Mouse (Mus musculus) lung, postnatal 36 days (tissue): Measurements from ENCODE around the gene Irs2.

ENCODE experiments used
- DNase-seq: peaks from one replicate; pipeline ENCODE4 v3.0.0; 2022; ENCODE audit warnings: mixed read lengths

Gene Irs2

DNA sequence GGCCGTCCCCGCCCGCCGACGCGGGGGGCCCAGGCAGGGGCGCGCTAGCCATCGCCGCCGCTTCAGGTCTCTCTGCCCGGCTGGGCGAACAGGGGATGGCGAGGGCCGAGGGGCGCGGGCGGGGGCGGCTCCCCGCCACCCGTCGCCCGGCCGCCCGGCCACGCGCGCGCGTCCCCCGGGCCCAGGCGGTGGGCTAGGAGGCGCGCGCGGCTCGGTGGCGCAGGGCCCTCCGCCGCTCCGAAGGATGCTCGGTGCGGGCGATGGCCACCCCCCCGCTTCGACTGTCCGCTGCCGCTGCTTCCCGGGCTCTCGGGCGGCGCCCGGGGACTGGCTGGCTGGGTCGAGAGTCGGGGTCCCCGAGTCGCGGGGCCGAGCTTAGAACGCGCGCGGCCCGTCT lies at the start of gene Irs2:
Gene Irs2 (minus strand): TSS at position 80 of the 397 bp plus-strand sequence.
- no peak for DNase-seq

DNA sequence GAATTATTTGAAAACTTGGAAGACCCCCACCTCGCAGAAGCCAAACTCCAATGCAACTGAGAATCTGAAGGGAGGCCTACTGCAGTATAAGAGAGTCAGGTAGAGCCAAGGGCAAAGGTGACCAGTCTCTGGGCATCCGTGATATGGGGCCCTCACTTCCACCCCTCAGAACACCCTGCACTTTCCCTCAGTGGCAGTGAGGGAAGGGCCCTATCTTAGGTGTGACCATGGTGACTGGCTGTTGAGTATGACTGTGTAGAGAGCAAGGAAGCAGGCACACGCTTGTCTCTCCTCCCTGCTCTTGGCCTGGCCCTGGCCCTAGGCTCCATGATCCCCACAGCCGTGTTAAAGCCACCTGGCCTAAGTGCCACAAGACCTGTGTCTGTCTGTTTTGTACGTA lies 48.4 kb upstream of the Irs2 start:
- DNase-seq: no peak

DNA sequence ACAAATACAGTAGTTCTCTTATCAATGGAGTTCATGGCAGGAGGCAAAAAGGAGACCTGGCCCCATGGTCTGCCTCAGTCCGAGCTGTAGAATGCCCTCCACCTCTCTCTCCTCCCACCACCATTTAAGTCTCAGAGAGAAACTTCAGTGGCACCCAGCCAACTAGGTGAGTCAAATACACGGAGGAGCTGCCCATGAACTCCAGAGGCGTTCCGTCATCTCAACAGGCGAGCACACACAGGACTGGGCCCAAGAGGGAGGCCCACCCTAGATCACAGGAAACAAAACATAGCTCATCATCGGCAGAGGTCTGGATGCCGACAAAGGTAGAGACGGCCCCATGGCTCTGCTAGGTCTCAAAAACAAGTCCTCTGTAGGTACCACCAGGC lies 47.9 kb upstream of the Irs2 start:
- no peak for DNase-seq

DNA sequence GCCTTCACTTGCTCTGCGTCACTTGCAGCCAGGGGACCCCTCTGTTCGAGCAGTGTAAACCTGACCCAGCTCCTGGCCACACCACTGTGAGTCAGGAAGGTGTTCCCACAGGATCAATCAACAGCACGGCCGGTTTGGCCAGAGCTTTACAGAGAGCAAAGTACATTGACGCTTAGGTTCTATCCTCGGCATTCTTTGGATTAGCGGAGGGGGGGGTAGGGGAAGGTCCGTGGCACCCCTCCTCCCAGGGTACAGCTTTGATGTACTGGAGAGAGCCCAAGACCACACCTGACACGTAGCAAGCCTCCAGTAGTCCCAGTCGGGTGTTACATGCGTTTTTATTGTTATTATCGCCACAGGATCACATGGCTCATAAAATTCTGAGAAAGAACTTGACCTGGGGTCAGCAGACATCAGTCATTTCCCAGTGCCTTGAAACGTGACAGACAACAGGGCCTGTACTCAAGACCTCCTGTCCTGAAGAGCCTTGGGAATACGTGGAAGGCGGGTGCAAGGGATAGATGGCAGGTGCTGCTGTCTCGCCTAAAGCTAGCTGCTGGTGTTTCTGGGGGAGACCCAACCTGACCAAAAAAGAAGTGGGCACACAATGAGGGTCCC lies 47.4 kb upstream of the Irs2 start:
- DNase-seq: no peak

DNA sequence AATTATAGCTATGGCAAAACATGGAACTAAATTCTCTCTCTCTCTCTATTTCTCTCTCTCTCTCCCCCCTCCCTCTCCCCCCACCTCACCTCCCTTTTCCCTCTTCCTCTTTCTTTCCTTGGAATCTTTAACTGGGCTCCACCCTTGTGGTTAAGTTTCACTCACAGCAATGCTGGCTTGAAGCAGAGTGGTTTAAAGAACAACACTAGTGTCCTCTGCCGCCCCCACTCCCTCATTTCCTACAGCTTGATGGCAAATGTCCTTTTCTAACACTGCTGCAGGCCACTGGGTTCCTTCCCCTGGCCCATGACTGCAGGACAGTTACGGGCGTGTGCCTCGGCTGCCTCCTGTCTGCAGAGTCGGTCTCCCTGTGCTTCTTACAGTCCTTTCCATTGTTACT lies 41.6 kb upstream of the Irs2 start:
- peak; percentile 35 for DNase-seq

DNA sequence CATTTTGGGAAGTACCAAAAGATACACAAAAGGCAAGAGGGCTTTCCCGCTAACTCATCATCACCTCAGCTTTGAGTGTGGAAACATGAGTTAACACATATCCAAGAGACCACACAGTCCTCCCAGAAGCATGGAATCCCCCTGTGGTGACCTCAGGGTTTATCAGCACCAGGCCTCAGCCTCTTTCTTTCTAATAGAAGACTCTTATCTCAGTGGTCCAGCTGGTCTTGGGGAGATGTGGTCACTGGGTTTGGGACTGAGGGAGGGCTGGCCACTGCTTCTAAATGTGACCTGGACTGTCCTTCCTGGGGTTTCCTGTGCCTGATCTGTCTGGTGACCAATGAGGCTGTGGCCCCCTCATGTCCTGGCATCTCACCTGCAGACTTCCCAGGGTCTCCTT lies 39.6 kb upstream of the Irs2 start:
- DNase-seq: no peak

DNA sequence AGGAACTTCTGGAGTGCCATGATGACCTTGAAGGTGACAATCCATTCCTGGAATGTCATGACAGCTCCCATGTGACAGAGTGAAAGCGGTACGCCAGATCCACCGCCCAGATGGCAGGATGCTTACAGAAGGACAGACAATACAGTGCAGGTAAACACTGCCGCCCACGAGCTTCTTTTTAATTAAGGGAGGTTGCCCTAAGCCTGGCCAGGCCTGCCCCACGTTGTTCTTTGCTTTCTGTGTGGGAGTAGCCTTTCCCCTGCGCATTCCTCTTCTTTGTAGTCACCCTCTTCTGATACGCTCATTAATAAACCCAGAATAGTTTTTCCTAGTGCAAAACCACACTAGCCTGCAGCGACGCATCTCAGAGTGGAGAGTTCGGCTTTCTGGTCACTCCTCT lies 36.4 kb upstream of the Irs2 start:
- DNase-seq: no peak

DNA sequence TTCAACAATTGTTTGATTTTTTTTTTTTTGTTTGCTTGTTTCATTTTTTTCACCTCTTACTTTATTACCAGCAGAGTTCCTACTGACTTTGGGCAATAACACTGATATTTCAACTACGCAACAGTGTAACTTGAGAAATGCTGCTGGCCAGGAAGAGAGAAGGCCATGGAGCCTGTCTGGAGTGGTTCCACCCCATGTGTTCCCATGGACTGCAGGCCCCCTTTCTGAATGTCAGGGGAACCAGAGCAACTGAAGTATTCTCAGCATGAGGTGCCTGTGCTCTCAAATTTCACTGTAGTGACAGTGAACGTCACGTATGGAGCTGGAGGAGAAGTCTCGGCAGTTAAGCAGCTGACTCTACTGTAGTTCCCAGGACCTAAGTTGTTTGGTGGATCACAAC lies 35.3 kb upstream of the Irs2 start:
- peak; percentile 26 for DNase-seq

DNA sequence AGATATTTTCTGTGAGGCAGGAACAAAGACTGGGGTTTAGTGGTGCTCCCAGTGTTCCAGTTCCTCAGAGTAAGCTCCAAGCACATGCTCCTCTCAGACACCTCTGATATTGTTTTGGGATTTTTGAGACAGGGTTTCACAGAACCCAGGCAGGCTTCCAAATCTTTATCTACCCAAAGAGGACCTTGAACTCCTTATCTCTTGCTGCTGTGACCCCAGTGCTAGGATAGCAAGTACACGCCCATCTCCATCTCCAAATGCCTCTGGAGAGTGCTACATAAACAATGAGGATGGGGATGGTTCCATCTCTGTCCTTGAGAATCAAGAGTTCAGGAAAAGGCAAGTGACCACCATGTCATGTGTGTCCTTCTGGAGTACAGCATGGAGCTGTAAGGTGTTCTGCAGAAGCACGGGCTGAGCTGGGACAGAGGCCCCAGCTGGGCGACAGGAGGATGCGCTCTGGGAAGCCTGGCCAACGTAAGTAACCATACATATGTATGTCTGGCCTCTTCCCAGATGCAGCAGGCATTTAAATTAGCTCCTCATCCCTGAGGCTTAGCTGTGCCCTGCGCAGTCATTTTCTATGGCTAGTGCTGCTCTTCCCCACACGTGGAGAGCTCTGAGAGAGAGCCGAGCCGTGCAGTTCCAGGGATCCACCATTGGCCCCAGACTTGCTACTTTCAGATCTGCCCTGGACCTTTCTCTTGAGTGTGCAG lies 34.8 kb upstream of the Irs2 start:
- DNase-seq: no peak

DNA sequence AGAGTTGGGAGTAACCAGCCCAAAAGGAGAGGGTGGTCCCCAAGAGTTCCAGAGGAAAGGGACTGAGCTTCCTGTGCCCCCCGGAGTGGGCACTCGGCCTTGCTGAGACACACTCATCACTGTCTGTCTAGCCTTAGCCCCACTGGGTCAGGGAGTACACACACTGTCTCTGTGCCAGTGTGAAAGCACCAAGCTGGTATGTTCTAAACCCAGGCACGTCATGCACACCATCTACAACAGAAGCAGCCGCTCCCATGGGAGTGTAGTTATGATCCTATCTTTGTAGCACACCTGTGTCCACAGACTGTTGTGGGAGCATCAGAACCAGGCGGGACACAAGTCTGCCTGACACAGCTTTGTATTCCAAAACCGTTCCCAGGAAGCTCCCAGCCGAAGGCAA lies 31.8 kb upstream of the Irs2 start:
- no peak for DNase-seq

DNA sequence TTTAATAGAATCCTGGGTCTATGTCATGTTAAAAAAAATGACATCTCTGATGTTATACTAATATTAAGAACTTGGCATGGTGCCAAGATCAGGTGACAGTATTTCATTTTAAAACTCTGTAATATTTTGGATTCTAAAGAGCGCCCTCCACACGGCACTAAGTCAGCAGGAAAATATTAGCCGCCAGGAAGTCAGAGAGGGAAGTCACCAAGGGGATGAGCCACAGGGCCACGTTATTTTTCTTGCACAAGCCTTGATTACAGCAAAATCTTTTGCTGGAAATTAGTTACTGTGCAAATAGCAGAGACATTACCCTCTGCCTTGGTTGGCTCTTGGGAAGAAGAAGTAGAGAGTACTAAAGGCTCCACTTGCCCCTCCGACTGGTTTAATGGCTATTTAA lies 30.5 kb upstream of the Irs2 start:
- DNase-seq: peak; percentile 40

DNA sequence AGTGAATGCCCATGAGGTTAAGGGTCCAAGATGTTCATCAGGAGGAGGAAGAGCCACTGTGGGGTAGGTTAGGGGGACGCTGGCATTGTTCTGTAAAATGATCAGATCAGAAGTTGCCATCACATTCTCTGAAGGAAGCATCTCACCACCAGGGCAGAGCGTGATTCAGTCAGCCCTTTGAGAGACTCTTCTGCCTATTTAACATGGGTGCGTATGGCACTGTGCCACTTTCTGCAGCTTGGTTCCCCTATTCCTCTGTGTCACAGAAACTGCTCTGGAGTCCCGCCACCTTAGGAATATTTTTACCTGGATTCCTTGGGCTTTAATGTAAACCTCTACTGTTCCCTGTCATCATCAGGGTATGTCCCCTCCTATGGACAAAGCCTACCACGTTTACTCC lies 30.1 kb upstream of the Irs2 start:
- no peak for DNase-seq

DNA sequence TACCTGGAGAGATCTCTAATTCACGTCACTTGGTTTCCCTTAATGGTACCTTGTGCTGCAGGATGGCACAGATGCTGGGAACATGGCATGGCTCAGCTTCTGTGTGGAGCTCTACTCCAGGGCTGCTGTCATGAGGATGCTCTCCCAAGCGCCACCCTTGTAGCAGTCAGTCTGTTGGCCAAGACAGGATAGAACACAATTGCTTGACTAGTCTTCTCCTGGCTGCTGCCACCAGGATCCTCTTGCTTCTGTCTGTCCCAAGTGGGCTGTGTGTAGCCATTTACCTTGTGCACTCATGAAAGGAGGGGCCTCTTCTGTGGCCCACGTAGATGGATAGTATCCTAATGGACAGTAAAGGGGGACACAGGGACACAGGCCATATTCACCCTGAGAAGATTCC lies 28.5 kb upstream of the Irs2 start:
- no peak for DNase-seq

DNA sequence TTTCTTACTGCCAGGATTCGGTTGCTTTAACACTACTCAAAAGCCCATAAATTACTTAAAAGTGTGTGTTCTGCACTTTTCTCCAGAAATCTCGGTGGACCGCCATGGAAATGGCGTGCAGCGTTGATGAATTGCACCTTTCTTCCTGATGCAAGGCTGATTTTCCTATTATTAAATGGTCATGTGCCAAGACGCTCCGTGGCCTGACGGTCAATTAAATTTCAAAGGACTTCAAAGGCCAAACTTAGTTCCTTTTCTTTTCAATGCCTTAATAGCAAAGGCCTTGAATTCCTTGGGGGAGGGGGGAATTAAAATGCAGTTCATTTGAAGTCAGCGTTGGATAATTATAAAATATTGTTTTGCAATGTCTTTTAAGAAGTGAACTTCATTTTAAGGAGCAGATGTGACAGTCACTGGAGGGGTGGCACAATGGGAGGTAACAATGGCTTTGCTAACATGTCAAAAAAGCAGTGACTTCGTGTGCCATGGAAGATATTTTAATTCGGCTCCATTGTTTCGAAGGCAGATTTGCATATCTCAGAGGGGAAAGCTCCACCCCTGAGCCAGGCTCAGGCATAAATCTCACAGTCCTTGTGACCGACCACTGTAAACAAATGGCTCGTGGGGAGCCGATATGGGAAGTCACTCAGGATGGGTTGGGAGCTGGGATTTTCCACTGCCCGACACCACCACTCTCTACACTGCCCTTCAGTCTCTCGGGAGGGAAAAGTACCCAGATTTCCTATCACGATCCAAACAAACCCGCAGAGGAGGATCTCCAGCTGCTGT lies 27.6 kb upstream of the Irs2 start:
- DNase-seq: no peak

DNA sequence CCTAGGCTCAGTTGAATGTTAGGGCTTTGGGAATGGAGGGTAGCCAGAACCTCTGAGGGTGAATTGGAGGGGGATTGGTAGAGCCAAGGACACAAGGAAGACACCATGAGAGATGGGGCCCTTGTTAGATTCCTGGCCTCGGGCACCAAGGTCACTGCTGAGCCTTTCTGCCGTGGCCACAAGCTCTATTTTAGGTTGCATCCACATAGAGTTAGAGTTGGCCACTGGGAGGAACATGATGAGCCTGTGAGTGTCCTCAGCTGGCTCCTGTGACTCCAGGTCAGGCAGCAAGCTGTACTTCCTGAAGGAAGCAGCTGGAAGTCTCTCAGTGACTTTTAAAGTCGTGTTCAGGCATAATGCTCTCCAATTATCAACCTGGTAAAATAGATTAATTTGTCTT lies 16.6 kb upstream of the Irs2 start:
- DNase-seq: no peak

DNA sequence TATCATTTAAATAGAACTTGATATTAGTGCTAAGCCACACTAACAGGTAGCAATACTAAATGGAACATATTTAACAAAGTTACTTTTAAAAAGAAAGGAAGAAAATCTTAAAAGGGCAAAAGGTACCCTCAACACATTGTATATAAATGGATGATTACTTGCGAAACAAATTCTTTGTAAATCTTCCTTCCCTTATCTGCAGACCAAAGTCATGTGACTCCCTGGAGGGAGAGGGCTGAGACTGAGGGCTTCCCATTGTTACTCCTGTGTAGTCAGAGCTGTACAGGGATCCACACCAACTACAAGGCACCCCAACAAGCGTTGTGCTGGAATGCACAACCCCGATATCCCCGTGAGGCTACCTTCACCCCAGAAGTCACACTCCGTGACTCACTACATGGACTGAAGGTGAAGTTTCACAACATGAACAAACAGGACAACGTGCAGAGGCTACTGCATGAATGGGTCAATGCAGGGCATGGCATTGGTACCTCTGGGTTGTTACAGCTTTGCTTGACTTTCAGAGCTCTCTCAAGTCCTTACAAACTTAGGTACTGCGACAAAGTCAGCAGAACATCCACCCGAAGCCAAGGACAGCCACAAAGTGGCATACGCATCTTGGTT lies 12.8 kb upstream of the Irs2 start:
- no peak for DNase-seq

DNA sequence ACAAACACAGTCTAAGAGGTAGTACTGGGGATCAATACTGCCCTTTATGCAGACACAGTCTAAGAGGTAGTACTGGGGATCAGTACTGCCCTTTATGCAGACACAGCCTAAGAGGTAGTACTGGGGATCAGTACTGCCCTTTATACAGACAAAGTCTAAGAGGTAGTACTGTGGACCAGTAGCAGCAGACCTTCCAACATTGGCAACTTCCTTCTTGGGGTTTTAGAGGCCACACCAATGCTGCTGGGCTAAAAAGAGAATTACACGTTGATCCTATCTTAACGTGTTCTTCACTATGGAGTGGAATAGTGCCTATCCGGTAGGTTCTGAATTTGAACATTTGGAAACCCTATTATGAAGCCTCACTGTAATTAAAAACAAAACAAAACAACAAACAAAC lies 7.4 kb upstream of the Irs2 start:
- no peak for DNase-seq

DNA sequence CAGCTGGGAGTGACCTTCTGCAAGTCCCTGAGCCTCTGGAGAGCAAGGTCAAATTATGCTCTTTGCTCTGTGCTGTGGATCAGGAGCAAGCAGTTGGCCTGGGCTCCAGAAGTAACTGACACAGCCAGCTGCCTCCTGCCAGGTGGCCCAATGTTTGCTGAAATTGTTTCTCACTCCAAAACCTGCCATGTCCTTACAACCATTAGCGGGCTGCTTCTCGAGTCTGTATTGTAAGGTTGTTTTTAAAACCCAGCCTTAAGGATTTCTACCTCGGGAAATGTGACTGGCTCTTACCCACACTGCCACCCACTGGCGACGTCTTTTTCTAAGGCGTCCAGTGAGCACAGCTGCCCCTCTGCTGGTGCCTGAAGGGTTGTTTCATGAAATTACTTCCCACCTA lies 5.0 kb upstream of the Irs2 start:
- peak; percentile 86 for DNase-seq

DNA sequence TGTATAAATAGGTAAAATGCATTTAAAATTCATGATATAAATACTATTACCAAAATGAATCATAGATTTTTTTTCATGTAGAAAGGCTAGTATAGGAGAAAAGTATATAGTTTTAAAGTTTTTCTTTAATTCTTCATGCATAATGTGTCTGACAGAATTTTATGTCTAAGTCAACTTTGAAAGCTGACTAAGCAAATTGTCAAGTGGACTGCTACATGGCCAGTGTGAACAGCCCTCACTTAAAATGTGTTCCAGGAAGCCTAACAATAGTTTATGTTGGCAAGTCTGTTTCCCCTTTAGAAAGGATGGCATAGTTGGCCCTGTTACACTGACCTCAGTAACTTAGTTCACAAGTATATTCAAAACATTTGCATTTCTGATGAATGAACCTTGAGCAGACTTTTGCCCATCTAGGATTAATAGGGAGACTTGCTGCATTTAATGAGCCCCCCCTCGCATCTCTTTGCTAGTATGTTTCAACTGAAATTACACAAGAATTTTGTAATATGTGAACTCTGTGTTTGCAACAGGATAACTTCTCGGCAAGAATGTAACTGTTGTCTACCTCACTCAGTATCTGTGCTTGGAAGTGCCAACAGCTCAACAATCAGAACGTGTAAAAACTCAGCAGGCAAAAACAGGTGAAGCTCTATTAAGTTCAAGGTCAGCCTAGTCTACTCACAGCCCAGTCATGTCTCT lies 3.7 kb upstream of the Irs2 start:
- DNase-seq: no peak

DNA sequence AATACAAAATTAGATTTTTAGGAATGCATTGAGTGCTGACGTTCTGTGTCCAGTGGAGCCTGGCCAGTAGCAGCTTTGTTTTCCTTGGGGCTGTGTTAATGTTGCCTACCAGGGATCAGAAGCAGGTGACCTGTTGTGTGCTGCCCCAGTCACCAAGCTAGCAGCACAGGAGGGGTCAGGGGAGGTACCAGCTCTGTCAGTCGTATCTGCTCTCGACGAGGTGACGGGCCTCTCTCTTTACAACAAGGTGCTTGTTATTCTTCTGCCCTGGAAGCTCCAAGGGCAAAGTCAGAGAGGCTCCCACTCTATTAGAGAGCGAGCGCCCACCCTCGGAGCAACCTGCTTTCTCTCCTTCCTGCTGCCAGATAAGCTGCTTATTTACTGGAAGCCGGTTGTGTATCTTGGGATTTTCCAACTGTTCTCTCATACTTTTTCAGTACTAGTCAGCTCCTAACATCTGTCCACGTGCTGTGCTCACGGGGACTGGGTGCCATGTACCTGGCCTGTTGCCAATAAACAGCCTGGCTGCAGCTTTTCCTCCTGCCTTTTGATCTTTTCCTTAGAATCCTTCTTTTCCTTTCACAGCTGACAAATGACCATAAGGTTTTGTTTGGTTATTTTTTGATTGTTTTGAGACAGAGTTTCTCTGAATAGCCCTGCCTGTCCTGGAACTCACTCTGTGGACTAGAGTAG lies 2.8 kb upstream of the Irs2 start:
- no peak for DNase-seq

DNA sequence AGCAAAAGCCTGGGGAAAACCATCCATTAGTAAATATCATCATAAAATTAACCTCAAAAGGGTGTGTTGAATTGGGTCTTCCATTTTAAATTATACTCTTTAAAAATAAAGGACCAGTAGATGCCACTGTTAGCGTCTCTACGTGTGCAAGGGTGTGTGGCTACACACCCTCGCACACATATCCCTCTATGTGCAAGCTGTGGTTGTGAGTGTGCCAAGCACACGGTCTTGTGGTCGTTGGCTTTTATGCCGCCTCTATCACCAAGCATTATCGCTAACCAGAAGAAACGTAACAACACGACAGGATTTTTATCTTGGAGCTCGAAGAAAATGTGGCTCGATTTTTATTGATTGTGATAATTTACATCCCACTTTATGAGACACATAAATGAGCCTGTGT lies 2.1 kb upstream of the Irs2 start:
- DNase-seq: no peak

DNA sequence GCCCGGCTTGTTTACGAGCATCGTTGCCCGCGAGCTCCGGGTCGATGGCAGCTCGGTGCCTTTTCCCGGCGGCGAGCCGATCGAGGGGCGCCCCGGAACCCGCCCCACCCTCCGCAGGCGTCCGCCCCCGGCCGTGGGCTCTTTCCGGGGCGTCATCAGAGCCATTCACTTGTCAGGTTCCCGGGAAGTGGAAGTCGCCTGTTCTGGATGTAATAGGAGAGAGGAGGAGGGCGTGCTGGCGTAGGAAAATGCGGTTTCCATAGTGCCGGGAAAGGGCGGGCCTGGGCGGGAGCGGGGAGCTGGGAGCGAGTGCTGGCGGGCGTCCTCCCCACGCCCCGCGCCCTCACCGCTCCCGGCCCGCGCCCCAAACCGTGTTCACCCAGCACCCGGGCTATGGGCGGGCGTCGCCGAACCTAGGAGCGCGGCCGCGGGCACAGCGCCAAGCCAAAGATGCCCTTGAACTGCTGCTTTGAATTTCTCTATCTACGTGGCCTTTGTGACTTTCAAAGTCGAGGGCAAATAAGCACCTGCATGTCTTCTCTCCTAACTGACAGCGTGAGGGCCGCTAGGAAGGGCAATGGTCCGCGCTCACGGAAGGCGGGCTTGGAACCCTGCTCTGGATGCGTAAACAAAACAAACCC lies 1.3 kb upstream of the Irs2 start:
- peak; percentile 81 for DNase-seq
